Mouse (Mus musculus) lung, postnatal 0 days (tissue): ENCODE measurements at regions not wholly inside any gene's neighbourhood (a gene's known extent, or its start where the extent isn't known, plus 50 kb on each side); places are given as distances from the start of the nearest gene placed in this dataset.

ENCODE experiments used
- ATAC-seq: fragments of 200-750 bp; cut with Nextera tagmentation; 2 replicates; pipeline ENCODE4 v1.8.0; 2017; ENCODE audit warnings: moderate library complexity
- DNase-seq: peaks from one replicate; pipeline ENCODE4 v3.0.0-alpha.2; 2016; ENCODE audit warnings: low spot score
- H3K27ac ChIP-seq: fragments of 300-500 bp; sonication (generic); 2 replicates; pipeline ENCODE4 v1.5.1; 2014; ENCODE audit warnings: antibody characterized with exemption, mild to moderate bottlenecking, low read length, mixed read lengths
- H3K27me3 ChIP-seq: fragments of 300-500 bp; sonication (generic); replicated peaks from 2 replicates; pipeline ENCODE4 v1.6.1; 2014; ENCODE audit warnings: low read length, mixed read lengths; ENCODE audit not compliant: insufficient read depth
- H3K36me3 ChIP-seq: fragments of 300-500 bp; sonication (generic); 2 replicates; pipeline ENCODE4 v1.6.1; 2014; ENCODE audit warnings: low read length, mixed read lengths; ENCODE audit not compliant: insufficient read depth
- H3K4me1 ChIP-seq: fragments of 300-500 bp; sonication (generic); 2 replicates; pipeline ENCODE4 v1.6.1; 2014; ENCODE audit warnings: antibody characterized with exemption, low read depth, low read length, mixed read lengths; ENCODE audit not compliant: insufficient read depth
- H3K4me2 ChIP-seq: fragments of 300-500 bp; sonication (generic); replicated peaks from 2 replicates; pipeline ENCODE4 v1.6.1; 2014; ENCODE audit warnings: low read depth, mild to moderate bottlenecking, low read length, moderate library complexity, mixed read lengths
- H3K4me3 ChIP-seq: fragments of 300-500 bp; sonication (generic); 2 replicates; pipeline ENCODE4 v1.5.1; 2014; ENCODE audit warnings: low read depth, low read length
- H3K9ac ChIP-seq: fragments of 300-500 bp; sonication (generic); replicated peaks from 2 replicates; pipeline ENCODE4 v1.6.1; 2014; ENCODE audit warnings: low read depth, mild to moderate bottlenecking
- H3K9me3 ChIP-seq: fragments of 300-500 bp; sonication (generic); 2 replicates; pipeline ENCODE4 v1.6.1; 2016; ENCODE audit warnings: low read length, mixed read lengths
- CTCF ChIP-seq: IDR thresholded peaks from 2 replicates; pipeline ENCODE4 v1.5.1; 2016; ENCODE audit warnings: antibody characterized with exemption, mild to moderate bottlenecking
- EP300 ChIP-seq: IDR thresholded peaks from 2 replicates; pipeline ENCODE4 v1.6.1; 2016; ENCODE audit warnings: antibody characterized with exemption, mild to moderate bottlenecking, control low read depth
- WGBS: fragments of 180-500 bp; shearing (Covaris S2); extraction: QIAGEN DNeasy Blood & Tissue Kit; methylation state at CpG from one replicate; pipeline ENCODE4 v1.1.7; 2014; 5-methylcytosine and 5-hydroxymethylcytosine counted together

GRCm38 (mm10) chr15:94023501-94023900 is 427.8 kb upstream of the Prickle1 start:
- no peak overlapping the region for H3K27ac ChIP-seq
- no peak overlapping the region for H3K9ac ChIP-seq
- H3K4me2 ChIP-seq = no peak overlapping the region
- H3K9me3 ChIP-seq = no peaks in the 10 kb centered on the region
- DNase-seq (peak; percentile 18), ATAC-seq (no peak)
- H3K36me3 ChIP-seq = no peaks in the 10 kb centered on the region
- WGBS = 57% methylated on average over 4 of the region's 4 CpGs
- no peak overlapping the region for H3K4me3 ChIP-seq
- TF ChIP-seq CTCF (no peak), EP300 (no peak)
- H3K27me3 ChIP-seq = no peaks in the 10 kb centered on the region
- no peaks in the 10 kb centered on the region; the same call in 1 of the 2 replicates for H3K4me1 ChIP-seq

GRCm38 (mm10) chr15:94017814-94018213 is 422.1 kb upstream of the Prickle1 start:
- DNase-seq (no peak), ATAC-seq (no peak)
- 66% methylated on average over 9 of the region's 9 CpGs for WGBS
- TF ChIP-seq CTCF (no peak), EP300 (no peak)
- Histone ChIP-seq H3K4me3 (no peak overlapping the region), H3K36me3 (no peaks in the 10 kb centered on the region), H3K9me3 (no peaks in the 10 kb centered on the region), H3K27ac (no peak overlapping the region), H3K4me2 (no peak overlapping the region), H3K4me1 (no peaks in the 10 kb centered on the region), H3K9ac (no peak overlapping the region), H3K27me3 (no peaks in the 10 kb centered on the region)

GRCm38 (mm10) chr15:94011499-94011898 is 415.8 kb upstream of the Prickle1 start:
- no peak for TF ChIP-seq EP300
- TF ChIP-seq CTCF = no peak
- H3K4me1 ChIP-seq = no peaks in the 10 kb centered on the region
- no peak overlapping the region for H3K9ac ChIP-seq
- H3K27ac ChIP-seq = no peak overlapping the region
- H3K4me3 ChIP-seq = no peak overlapping the region
- DNase-seq (no peak), ATAC-seq (no peak)
- H3K27me3 ChIP-seq = no peaks in the 10 kb centered on the region
- no peak overlapping the region for H3K4me2 ChIP-seq
- no peaks in the 10 kb centered on the region for H3K36me3 ChIP-seq
- 55% methylated on average over 4 of the region's 4 CpGs for WGBS
- no peaks in the 10 kb centered on the region for H3K9me3 ChIP-seq

GRCm38 (mm10) chr15:94006082-94006481 is 410.4 kb upstream of the Prickle1 start:
- 51% methylated on average over 5 of the region's 5 CpGs for WGBS
- H3K9me3 ChIP-seq = no peaks in the 10 kb centered on the region
- no peak for DNase-seq
- TF ChIP-seq EP300 (no peak), CTCF (no peak)
- H3K4me1 ChIP-seq = no peaks in the 10 kb centered on the region
- no peak overlapping the region for H3K27ac ChIP-seq
- no peak overlapping the region for H3K9ac ChIP-seq
- no peak for ATAC-seq
- no peaks in the 10 kb centered on the region for H3K27me3 ChIP-seq
- no peak overlapping the region for H3K4me3 ChIP-seq
- H3K36me3 ChIP-seq = no peaks in the 10 kb centered on the region
- H3K4me2 ChIP-seq = no peak overlapping the region

GRCm38 (mm10) chr15:94004911-94005310 is 409.2 kb upstream of the Prickle1 start:
- Histone ChIP-seq H3K9ac (no peak overlapping the region), H3K4me2 (no peak overlapping the region), H3K27ac (no peak overlapping the region), H3K27me3 (no peaks in the 10 kb centered on the region), H3K36me3 (no peaks in the 10 kb centered on the region), H3K9me3 (no peaks in the 10 kb centered on the region), H3K4me1 (no peaks in the 10 kb centered on the region), H3K4me3 (no peak overlapping the region)
- 32% methylated on average over 4 of the region's 4 CpGs for WGBS
- DNase-seq (peak; percentile 59), ATAC-seq (peak; percentile 52)
- TF ChIP-seq EP300 (no peak), CTCF (no peak)

- Histone ChIP-seq H3K9ac (no peak overlapping the region), H3K36me3 (no peaks in the 10 kb centered on the region), H3K4me3 (no peak overlapping the region), H3K27me3 (no peaks in the 10 kb centered on the region), H3K4me2 (no peak overlapping the region), H3K4me1 (no peaks in the 10 kb centered on the region), H3K9me3 (no peaks in the 10 kb centered on the region), H3K27ac (no peak overlapping the region)
- ATAC-seq (no peak), DNase-seq (no peak)
- whole genome bisulfite sequencing = 71% methylated on average over 7 of the region's 7 CpGs
- TF ChIP-seq CTCF (no peak), EP300 (no peak)
Measured at GRCm38 (mm10) chr15:94003145-94003544, 407.5 kb upstream of the Prickle1 start.

GRCm38 (mm10) chr15:93994542-93994941 is 398.9 kb upstream of the Prickle1 start:
- Histone ChIP-seq H3K4me2 (no peak overlapping the region), H3K36me3 (no peaks in the 10 kb centered on the region), H3K4me3 (no peak overlapping the region), H3K9ac (no peak overlapping the region), H3K4me1 (no peaks in the 10 kb centered on the region), H3K9me3 (no peaks in the 10 kb centered on the region), H3K27me3 (no peaks in the 10 kb centered on the region), H3K27ac (no peak overlapping the region)
- ATAC-seq (no peak), DNase-seq (no peak)
- WGBS = 77% methylated on average over 4 of the region's 4 CpGs
- TF ChIP-seq EP300 (no peak), CTCF (no peak)
